Mouse (Mus musculus) liver, postnatal 0 days (tissue): ENCODE results near the gene Chst15.

Experiments
- CTCF ChIP-seq: sonication (generic); IDR thresholded peaks from 2 replicates; pipeline ENCODE4 v1.5.1; 2016; ENCODE audit warnings: antibody characterized with exemption, low read depth
- EP300 ChIP-seq: IDR thresholded peaks from 2 replicates; pipeline ENCODE4 v1.6.1; 2016; ENCODE audit warnings: antibody characterized with exemption, low read depth, mild to moderate bottlenecking

- no peak for TF ChIP-seq CTCF
- no peak for TF ChIP-seq EP300
Observed at GRCm38 (mm10) chr7:132231476-132231875, 85.6 kb downstream of the Chst15 start.
